Mouse (Mus musculus) midbrain, embryonic 11.5 days (tissue): Measurements from ENCODE around the gene Olfr412. TPM values are rescaled to one million over a fixed set of nuclear protein-coding genes. Genes with fewer than 3 reads are reported as not detected.

Experiments used
- ATAC-seq: fragments of 200-750 bp; cut with Nextera tagmentation; 2 replicates; pipeline ENCODE4 v1.8.0; 2017; ENCODE audit warnings: moderate TSS enrichment, moderate library complexity; ENCODE audit not compliant: low FRiP score
- DNase-seq: peaks from one replicate; pipeline ENCODE4 v3.0.0; 2015; ENCODE audit warnings: low spot score; ENCODE audit errors: missing footprints
- H3K27ac ChIP-seq: fragments of 300-500 bp; sonication (generic); 2 replicates; pipeline ENCODE4 v1.5.1; 2014; ENCODE audit warnings: low read depth, low read length
- H3K27me3 ChIP-seq: fragments of 300-500 bp; sonication (generic); 2 replicates; pipeline ENCODE4 v1.6.1; 2014; ENCODE audit warnings: mild to moderate bottlenecking, low read length, moderate library complexity, mixed read lengths; ENCODE audit not compliant: control insufficient read depth, insufficient read depth
- H3K36me3 ChIP-seq: fragments of 300-500 bp; sonication (generic); 2 replicates; pipeline ENCODE4 v1.6.1; 2014; ENCODE audit warnings: mild to moderate bottlenecking, low read length, moderate library complexity, mixed read lengths; ENCODE audit not compliant: control insufficient read depth, insufficient read depth
- H3K4me1 ChIP-seq: fragments of 300-500 bp; sonication (generic); 2 replicates; pipeline ENCODE4 v1.6.1; 2014; ENCODE audit warnings: low read length; ENCODE audit not compliant: control insufficient read depth, insufficient read depth
- H3K4me2 ChIP-seq: fragments of 300-500 bp; sonication (generic); 2 replicates; pipeline ENCODE4 v1.6.1; 2014; ENCODE audit warnings: mild to moderate bottlenecking, moderate library complexity
- H3K4me3 ChIP-seq: fragments of 300-500 bp; sonication (generic); 2 replicates; pipeline ENCODE4 v1.5.1; 2014; ENCODE audit warnings: low read depth, low read length
- H3K9ac ChIP-seq: fragments of 300-500 bp; sonication (generic); 2 replicates; pipeline ENCODE4 v1.6.1; 2014; ENCODE audit warnings: low read length
- H3K9me3 ChIP-seq: fragments of 300-500 bp; sonication (generic); 2 replicates; pipeline ENCODE4 v1.6.1; 2016; ENCODE audit warnings: low read length; ENCODE audit not compliant: control insufficient read depth
- WGBS: fragments of 180-500 bp; shearing (Covaris S2); extraction: QIAGEN DNeasy Blood & Tissue Kit; methylation state at CpG from one replicate; pipeline ENCODE4 v1.1.7; 2014; 5-methylcytosine and 5-hydroxymethylcytosine counted together
- polyA plus RNA-seq: library from polyadenylated mRNA; unstranded; fragments of >200 nt; fragmentation: Nextera tagmentation; extraction: Ambion mirVana; gene quantifications from 2 replicates; pipeline ENCODE4 v1.2.1, GENCODE M21; 2014

Olfr412 gene
- polyA plus RNA-seq, 1 experiment from 2014 or later = not detected

DNA sequence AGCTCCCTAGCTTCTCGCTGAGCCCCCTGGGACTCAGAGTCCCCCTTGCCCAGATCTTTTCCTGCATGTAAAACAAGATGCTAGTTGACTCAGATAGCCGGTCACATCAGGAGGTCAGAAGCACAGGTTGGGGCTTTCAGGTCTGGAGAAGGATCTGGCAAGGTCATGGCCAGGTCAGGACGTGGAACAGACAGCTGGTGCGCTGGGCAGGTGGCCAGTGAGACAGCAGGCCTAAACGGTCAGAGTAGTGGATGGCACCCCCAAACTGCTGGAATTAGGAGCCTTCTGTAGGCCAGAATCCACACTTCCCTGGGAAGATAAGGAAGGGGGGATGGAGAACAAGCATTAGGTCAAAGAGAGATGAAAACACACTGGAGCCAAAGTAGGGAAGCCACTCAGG is 25.3 kb downstream of the Olfr412 start:
- Histone ChIP-seq H3K4me2 (no peak overlapping the region), H3K9me3 (no peaks in the 10 kb centered on the region), H3K27me3 (no peaks in the 10 kb centered on the region), H3K4me1 (no peaks in the 10 kb centered on the region), H3K4me3 (no peak overlapping the region), H3K27ac (no peak overlapping the region), H3K36me3 (no peaks in the 10 kb centered on the region), H3K9ac (no peak overlapping the region)
- WGBS = 83% methylated on average over 5 of the region's 5 CpGs
- DNase-seq (no peak), ATAC-seq (no peak)

DNA sequence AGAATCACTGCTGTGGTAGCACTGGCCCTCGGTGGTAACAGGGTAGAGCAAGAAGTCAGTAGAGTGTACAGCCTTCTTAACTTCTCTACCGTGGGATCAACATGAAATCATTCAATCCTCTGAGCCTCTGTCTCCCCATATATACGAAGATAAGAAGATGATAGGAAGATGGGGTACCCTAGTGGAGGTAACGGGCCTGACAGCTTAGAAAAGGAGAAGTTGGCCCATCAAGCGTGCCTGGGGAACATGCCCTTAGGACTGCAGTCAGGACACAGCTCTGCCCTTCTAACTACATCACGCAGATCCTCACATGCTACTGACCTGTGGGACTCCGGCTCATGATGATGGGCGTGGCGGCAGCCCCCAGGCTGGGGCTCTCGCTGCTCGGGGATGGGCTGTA is 30.0 kb downstream of the Olfr412 start:
- Histone ChIP-seq H3K9ac (no peak overlapping the region), H3K36me3 (no peaks in the 10 kb centered on the region), H3K4me1 (no peaks in the 10 kb centered on the region), H3K9me3 (no peaks in the 10 kb centered on the region), H3K4me2 (no peak overlapping the region), H3K4me3 (no peak overlapping the region), H3K27ac (no peak overlapping the region), H3K27me3 (no peaks in the 10 kb centered on the region)
- DNase-seq (no peak), ATAC-seq (no peak)
- 85% methylated on average over 11 of the region's 11 CpGs for WGBS

DNA sequence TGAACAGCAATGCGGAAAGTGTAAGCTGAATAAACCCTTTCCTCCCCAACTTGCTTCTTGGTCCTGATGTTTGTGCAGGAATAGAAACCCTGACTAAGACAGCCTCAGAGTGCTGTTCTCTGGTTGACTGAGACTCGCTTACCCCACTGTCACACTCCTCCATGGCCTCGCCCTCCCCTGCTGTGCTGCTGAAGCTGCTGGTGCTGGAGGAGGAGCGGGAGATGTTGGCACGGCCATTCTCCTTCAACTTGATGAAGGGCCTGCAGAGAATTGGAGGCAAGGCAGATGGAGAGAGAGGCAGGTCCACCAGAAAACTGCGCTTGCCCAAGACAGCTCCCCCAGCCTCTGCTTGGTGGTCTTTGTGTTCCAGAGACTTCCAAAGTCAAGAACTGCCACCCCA is 31.0 kb downstream of the Olfr412 start:
- no peaks in the 10 kb centered on the region for H3K27me3 ChIP-seq
- no peaks in the 10 kb centered on the region for H3K9me3 ChIP-seq
- H3K4me1 ChIP-seq = no peaks in the 10 kb centered on the region
- DNase-seq = no peak
- no peak overlapping the region for H3K4me3 ChIP-seq
- H3K9ac ChIP-seq = no peak overlapping the region
- ATAC-seq = no peak
- H3K27ac ChIP-seq = no peak overlapping the region
- H3K4me2 ChIP-seq = no peak overlapping the region
- H3K36me3 ChIP-seq = no peaks in the 10 kb centered on the region
- WGBS = 76% methylated on average over 6 of the region's 6 CpGs

- no peak overlapping the region for H3K4me2 ChIP-seq
- H3K4me1 ChIP-seq = no peaks in the 10 kb centered on the region
- no peaks in the 10 kb centered on the region for H3K36me3 ChIP-seq
- no peak overlapping the region for H3K9ac ChIP-seq
- H3K9me3 ChIP-seq = no peaks in the 10 kb centered on the region
- no peak overlapping the region for H3K4me3 ChIP-seq
- H3K27me3 ChIP-seq = no peaks in the 10 kb centered on the region
- no peak overlapping the region for H3K27ac ChIP-seq
- DNase-seq = no peak
- ATAC-seq = peak; percentile 74
- WGBS = 69% methylated on average over 5 of the region's 5 CpGs
Measured at GRCm38 (mm10) chr11:74393489-74393888, 31.6 kb downstream of the Olfr412 start.

DNA sequence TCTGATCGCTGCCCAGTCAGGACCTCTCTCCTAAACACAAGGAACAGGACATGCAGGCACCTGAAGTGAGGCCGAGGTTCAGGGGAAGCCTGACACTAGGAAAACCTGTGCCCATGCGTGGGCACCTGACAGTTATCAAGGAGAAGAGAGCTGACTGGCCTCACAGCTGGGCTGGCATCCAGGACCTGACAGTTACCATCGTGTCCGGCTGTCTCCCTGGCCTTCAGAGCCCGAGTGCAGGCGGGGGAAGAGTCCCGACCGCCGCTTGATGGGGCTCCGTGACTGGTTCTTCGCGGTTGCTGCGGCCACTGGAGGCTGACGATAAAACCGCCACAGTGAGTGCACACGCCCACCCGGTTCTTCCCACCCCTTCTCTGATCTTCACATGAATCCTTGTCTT is 33.7 kb downstream of the Olfr412 start:
- H3K27ac ChIP-seq = no peak overlapping the region
- no peaks in the 10 kb centered on the region for H3K4me1 ChIP-seq
- ATAC-seq = no peak
- no peak overlapping the region for H3K4me3 ChIP-seq
- DNase-seq = no peak
- H3K36me3 ChIP-seq = no peaks in the 10 kb centered on the region
- H3K27me3 ChIP-seq = no peaks in the 10 kb centered on the region
- no peak overlapping the region for H3K9ac ChIP-seq
- no peaks in the 10 kb centered on the region for H3K9me3 ChIP-seq
- 80% methylated on average over 18 of the region's 18 CpGs for WGBS
- no peak overlapping the region for H3K4me2 ChIP-seq

DNA sequence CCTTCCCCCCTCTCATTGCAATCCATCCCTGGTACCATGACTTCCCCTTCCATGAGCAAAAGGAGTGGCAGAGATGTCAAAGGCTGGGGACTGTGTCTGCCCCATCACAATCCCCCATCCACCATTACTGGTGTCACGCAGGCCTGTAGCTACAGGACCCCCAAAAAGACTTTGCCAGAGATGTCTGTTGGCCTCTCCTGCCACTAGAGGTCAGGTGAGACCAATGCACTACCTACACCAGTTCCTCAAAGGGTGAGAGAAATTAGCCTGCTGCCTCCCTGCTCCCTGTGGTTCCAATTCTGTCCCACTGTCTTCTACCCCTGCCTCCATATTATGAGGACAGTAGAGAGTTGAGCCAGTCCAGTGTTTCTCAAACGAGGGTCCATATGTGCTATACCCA is 40.3 kb downstream of the Olfr412 start:
- WGBS = 53% methylated on average over 2 of the region's 2 CpGs
- DNase-seq = no peak

DNA sequence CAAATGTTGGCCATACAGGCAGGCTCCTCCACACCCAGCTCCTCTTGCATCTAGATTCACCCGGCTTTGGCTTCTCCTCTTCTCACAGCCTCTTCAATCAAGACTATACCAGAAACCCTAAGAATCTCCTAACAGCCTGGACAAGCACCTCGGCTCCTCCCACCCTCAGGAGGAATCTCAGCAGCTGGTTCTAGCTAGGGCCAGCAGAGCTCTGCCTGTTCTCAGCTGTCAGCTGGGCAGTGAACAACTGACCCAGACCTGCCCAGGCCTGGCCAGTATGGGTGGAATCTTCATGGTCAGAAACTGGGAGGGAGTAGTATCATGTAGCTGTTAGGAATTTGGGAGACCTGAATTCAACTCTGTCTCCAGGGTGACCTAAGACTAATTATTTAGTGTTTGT is 42.3 kb downstream of the Olfr412 start:
- Histone ChIP-seq H3K4me3 (no peak overlapping the region), H3K9ac (no peak overlapping the region), H3K36me3 (no peaks in the 10 kb centered on the region), H3K4me2 (no peak overlapping the region), H3K27ac (no peak overlapping the region), H3K9me3 (no peaks in the 10 kb centered on the region), H3K27me3 (no peaks in the 10 kb centered on the region), H3K4me1 (no peaks in the 10 kb centered on the region)
- DNase-seq (no peak), ATAC-seq (no peak)
- 57% methylated on average over 2 of the region's 2 CpGs for WGBS

More for the DNA sequence above, 40.3 kb downstream of the Olfr412 start:
- H3K4me2 ChIP-seq = no peak overlapping the region
- H3K4me3 ChIP-seq = no peak overlapping the region
- no peak overlapping the region for H3K27ac ChIP-seq
- H3K9ac ChIP-seq = no peak overlapping the region
- H3K36me3 ChIP-seq = no peaks in the 10 kb centered on the region
- ATAC-seq = peak; percentile 30; the same call in 1 of the 2 replicates
- H3K27me3 ChIP-seq = no peaks in the 10 kb centered on the region
- no peaks in the 10 kb centered on the region for H3K9me3 ChIP-seq
- no peaks in the 10 kb centered on the region for H3K4me1 ChIP-seq

DNA sequence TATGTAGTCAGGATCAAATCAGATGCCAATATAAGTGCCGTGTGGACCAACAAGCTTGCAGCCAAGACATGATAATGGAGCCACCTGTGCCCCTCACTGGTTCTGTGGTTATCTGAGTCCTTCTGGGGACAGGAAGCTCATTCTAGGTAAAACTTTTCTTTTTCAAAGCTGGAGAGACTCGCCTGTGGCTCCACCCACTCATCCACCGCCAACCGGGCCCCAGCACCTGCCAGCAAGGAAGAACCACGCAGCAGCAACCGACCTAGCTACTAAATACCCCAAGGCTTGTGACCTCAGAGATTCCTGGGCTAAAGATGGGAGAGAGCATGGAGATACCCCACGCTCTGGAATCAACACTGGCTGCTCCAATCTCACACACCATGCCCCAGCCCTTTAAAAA is 43.3 kb downstream of the Olfr412 start:
- DNase-seq (no peak), ATAC-seq (no peak)
- no peaks in the 10 kb centered on the region for H3K4me1 ChIP-seq
- no peak overlapping the region for H3K27ac ChIP-seq
- H3K27me3 ChIP-seq = no peaks in the 10 kb centered on the region
- H3K4me2 ChIP-seq = no peak overlapping the region
- H3K9me3 ChIP-seq = no peaks in the 10 kb centered on the region
- H3K9ac ChIP-seq = no peak overlapping the region
- no peaks in the 10 kb centered on the region for H3K36me3 ChIP-seq
- WGBS = 72% methylated on average over 7 of the region's 7 CpGs
- H3K4me3 ChIP-seq = no peak overlapping the region

DNA sequence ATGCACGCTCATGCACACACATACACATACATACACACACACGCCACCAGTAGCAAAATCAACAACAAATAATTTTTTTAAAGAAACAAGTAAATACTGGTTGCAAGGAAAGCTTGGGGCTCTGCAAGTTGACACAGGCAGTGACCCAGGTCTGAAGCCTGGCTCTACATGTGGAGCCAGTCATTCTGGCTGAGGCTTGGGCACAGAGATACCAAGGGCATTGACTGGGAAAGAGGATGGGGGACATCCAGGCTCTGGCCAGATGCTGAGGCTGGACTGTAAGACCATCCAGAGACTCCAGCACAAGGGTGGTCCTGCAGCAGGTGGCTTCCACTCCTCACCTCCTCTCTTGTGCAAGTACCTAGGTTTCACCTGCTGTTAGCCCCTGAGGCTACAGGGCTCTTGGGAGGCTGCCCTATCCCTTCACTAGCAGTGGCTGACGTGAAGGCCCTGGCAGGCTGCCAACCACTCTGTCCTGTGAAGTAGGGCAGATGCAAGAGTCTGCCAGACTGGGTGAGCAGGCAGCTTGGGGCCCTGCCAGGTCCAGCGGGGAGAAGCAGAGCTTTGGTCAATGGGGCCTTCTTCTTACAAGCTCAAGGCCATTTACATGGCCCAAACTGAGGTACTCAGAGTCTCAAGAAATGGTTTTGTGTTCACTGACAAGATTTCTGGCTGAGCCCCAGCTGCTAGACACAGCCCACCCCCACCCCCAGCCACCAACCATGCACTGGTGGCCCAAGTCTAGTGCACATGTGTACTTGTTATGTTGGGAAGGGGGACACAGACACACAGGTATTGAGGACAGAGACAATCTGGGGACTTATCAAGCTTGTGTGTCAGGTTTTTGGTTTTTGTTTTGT is 46.9 kb downstream of the Olfr412 start:
- no peaks in the 10 kb centered on the region for H3K4me1 ChIP-seq
- 80% methylated on average over 4 of the region's 4 CpGs for WGBS
- H3K9ac ChIP-seq = no peak overlapping the region
- no peak overlapping the region for H3K4me3 ChIP-seq
- H3K27me3 ChIP-seq = no peaks in the 10 kb centered on the region
- H3K27ac ChIP-seq = no peak overlapping the region
- DNase-seq (no peak), ATAC-seq (no peak)
- H3K9me3 ChIP-seq = no peaks in the 10 kb centered on the region
- H3K36me3 ChIP-seq = no peaks in the 10 kb centered on the region
- H3K4me2 ChIP-seq = no peak overlapping the region
